Mouse (Mus musculus) liver, adult (tissue): Measurements from ENCODE around the gene Lzic.

ENCODE experiments used
- GATA4 ChIP-seq: IDR thresholded peaks from 2 replicates; pipeline ENCODE4 v1.6.1; 2014; ENCODE audit warnings: mild to moderate bottlenecking, low read length; ENCODE audit not compliant: insufficient replicate concordance

The Lzic gene

GRCm38 (mm10) chr4:149541935-149542334 is 56.9 kb downstream of the Lzic start:
- no peak for TF ChIP-seq GATA4

- TF ChIP-seq GATA4 = no peak
Measured at GRCm38 (mm10) chr4:149542431-149542830, 57.4 kb downstream of the Lzic start.

- no peak for TF ChIP-seq GATA4
Measured at GRCm38 (mm10) chr4:149542927-149543553, 58.0 kb downstream of the Lzic start.

- no peak for TF ChIP-seq GATA4
Measured at GRCm38 (mm10) chr4:149544892-149545291, 59.9 kb downstream of the Lzic start.
